Mouse (Mus musculus) brown adipose tissue, adult 24 weeks (tissue): ENCODE results near the gene Gpr19. TPM values are rescaled to one million over a fixed set of nuclear protein-coding genes. Genes with fewer than 3 reads are reported as not detected.

Source experiments
- H3K27ac ChIP-seq: fragments of 200-500 bp; replicated peaks from 2 replicates; pipeline ENCODE4 v1.5.1; 2012; ENCODE audit warnings: low read depth, mild to moderate bottlenecking, low read length
- H3K4me1 ChIP-seq: fragments of 200-500 bp; 2 replicates; pipeline ENCODE4 v1.6.1; 2012; ENCODE audit warnings: low read length, mixed read lengths; ENCODE audit not compliant: control insufficient read depth, insufficient read depth, insufficient read length
- H3K4me3 ChIP-seq: fragments of 200-500 bp; 2 replicates; pipeline ENCODE4 v1.5.1; 2012; ENCODE audit warnings: low read depth, mild to moderate bottlenecking, low read length, moderate library complexity; ENCODE audit not compliant: insufficient read depth
- polyA plus RNA-seq: library from polyadenylated mRNA; stranded (reverse); fragments of >200 nt; gene quantifications from 2 replicates; pipeline ENCODE4 v1.2.4, GENCODE M21; 2012; ENCODE audit not compliant: missing spikeins, insufficient read depth, insufficient read length

Gene Gpr19
- polyA plus RNA-seq, 1 experiment = 3.5 TPM

DNA sequence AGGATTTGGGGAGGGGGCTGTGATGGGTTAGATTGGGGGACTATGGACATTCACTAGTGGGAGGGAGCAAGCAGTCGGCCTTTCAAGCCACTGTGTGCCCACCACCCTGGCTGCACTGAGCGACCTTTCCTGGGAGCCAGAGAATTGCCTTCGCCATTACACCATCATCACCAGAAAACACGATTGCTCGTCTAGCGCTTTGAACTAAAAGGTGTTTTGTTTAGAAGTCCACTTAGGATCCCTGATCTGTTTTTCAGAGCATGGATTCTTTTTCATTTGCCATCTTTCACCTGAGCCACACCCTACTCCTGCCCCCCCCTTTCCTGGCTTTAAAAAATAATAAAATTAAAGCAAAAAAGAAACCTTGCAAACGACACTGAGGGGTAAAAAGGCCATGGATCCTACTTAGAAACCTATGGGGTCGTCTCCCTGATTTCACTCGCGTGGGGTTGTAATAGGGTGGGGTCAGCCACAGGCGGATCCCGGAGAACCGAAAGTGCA lies 29.3 kb upstream of the Gpr19 start:
- no peaks in the 10 kb centered on the region for H3K4me1 ChIP-seq
- peak overlapping the region; percentile 92 for H3K4me3 ChIP-seq
- peak overlapping the region; percentile 75 for H3K27ac ChIP-seq

DNA sequence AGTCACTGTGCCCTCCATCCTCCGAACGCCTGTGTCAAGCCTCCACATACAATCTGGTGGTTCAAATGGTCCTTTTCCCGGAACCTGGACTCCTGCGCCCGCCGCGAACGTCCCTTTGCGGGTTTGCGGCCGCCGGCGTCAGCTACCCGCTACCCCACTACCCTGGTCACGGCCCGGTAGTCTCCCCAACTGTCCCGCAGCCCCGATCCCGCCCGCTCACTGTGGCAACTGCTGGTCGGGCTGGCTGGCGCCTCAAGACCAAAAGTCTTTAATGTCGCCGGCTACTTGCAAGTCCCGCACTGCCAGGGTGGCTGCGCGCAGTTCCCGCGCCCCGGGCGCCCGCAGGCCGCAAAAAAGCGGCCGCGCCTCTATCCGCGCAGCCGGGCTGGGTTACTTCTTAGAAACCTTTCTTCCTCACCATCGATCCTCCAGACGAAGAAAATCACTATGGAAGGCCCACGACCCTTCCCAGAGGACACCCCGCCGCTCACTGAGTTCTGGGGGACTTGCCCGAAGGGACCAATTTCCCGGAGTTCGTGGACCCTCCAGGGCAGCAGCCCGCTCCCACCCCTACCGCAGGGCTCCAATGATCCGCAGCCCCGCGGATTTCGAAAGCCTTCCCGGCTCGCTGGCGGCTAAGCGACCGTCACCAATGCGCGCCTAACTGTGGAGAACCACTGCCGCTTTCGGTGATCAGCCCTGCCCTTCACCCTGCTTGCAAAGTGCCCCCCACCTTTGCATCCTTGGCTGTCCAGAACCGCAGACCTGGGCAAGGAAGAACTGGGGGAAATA lies 28.6 kb upstream of the Gpr19 start:
- H3K4me3 ChIP-seq = peak overlapping the region; percentile 92
- H3K27ac ChIP-seq = peak overlapping the region; percentile 75
- no peaks in the 10 kb centered on the region; the same call in 1 of the 2 replicates for H3K4me1 ChIP-seq

DNA sequence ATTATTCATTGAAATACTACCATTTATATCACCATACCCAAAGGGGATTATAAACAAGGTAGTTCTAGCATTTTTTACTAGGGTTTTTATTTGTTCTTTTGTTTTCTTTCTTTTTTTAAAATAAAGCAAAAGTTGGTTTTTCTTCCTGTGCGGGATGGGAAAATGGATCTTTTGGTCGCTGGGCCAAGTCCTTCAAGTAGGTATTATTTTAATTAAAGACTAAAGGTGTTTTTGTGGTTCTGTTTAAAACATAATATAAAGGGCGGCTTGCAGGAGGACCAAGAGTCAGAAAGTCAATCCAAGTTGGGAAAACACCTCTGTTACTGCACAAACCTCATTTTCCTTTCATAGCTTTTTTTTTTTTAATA lies 27.9 kb upstream of the Gpr19 start:
- Histone ChIP-seq H3K4me1 (no peaks in the 10 kb centered on the region; the same call in 1 of the 2 replicates), H3K4me3 (peak overlapping the region; percentile 92), H3K27ac (peak overlapping the region; percentile 75; the same call in 1 of the 2 replicates)

GRCm38 (mm10) chr6:134925673-134926337 lies 27.4 kb upstream of the Gpr19 start:
- Histone ChIP-seq H3K4me3 (no peak overlapping the region), H3K27ac (no peak overlapping the region), H3K4me1 (no peaks in the 10 kb centered on the region; the same call in 1 of the 2 replicates)

DNA sequence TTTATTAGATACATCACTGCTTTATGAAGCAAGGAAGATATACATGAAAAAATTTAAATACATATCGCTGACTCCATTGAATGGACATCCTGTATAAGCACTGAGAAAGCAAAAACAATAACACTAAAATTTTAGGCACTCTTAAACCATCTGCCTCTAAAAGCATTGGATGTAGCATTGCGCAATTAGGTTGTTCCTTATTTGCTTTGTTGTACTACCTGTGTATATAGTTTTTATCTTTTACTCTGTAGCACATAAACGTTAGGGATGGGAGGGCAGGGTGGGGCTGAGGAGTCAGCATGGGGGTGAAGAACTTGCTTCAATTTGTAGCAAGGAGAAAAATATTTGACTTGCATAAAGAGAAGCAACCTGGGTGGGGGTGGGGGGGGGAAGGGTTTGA lies 25.9 kb upstream of the Gpr19 start:
- no peak overlapping the region for H3K27ac ChIP-seq
- H3K4me1 ChIP-seq = no peaks in the 10 kb centered on the region; the same call in 1 of the 2 replicates
- H3K4me3 ChIP-seq = no peak overlapping the region

GRCm38 (mm10) chr6:134923670-134924069 lies 25.3 kb upstream of the Gpr19 start:
- H3K4me1 ChIP-seq = no peaks in the 10 kb centered on the region; the same call in 1 of the 2 replicates
- no peak overlapping the region for H3K27ac ChIP-seq
- H3K4me3 ChIP-seq = no peak overlapping the region

- H3K4me1 ChIP-seq = no peaks in the 10 kb centered on the region; the same call in 1 of the 2 replicates
These were observed 24.3 kb upstream of the Gpr19 start for GRCm38 (mm10) chr6:134922511-134923195.

DNA sequence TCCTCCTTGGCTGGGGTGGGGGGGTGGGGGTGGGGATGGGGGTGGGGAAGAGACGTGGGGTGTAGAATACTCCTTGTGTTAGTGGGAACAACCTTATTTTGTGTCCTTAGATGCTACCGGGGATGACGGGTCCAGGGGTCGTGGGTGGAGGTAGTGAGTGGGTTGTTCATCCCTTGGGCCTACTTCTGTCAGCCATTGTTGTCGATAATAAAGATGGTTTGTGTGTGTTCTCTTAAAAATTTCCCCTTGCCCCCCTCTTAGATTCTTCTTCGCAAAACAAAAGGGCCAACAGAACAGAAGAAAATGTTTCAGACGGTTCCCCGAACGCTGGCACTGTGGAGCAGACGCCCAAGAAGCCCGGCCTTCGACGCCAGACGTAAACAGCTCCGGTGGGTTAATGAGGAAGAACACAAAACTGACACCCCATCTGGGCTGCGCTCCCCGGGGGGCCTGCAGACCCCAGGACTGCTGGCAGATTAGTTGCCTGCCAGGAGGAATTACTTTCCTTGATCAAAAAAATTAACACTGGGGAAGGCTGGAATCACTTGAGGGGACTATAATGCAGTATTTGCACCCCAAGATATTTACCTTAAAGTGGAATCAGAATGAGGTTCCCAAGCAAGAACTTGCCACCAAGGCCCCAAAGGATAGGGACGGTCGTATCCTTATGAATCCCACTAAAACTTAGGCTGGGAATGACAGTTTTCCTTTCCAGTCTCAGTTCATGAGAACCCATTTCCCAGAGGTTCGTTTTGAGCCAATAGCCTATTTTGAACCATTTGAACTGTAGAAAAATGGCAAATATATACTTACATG lies 23.5 kb upstream of the Gpr19 start:
- peak overlapping the region; percentile 25 for H3K27ac ChIP-seq
- peak overlapping the region; percentile 88 for H3K4me3 ChIP-seq

More at GRCm38 (mm10) chr6:134922511-134923195, 24.3 kb upstream of the Gpr19 start:
- Histone ChIP-seq H3K4me3 (peak overlapping the region; percentile 88), H3K27ac (no peak overlapping the region)

DNA sequence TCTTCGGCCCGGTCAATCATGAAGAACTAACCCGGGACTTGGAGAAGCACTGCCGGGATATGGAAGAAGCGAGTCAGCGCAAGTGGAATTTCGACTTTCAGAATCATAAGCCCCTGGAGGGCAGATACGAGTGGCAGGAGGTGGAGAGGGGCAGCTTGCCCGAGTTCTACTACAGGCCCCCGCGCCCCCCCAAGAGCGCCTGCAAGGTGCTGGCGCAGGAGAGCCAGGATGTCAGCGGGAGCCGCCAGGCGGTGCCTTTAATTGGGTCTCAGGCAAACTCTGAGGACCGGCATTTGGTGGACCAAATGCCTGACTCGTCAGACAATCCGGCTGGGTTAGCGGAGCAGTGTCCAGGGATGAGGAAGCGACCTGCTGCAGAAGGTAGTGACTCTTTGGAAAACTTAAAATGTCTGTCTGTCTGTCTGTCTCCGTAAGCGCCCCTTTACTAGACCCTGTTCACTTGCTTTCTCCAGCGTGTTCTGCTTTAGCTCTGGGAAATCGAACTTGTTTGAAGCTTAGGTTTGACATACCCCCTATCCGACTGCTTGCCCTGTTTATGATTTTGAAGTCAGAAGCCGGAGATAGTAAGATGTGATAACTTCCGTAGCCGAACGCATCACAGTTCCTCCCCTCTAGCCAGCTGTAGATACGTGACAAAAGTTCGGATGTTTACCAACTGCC lies 22.8 kb upstream of the Gpr19 start:
- peak overlapping the region; percentile 88 for H3K4me3 ChIP-seq
- H3K4me1 ChIP-seq = no peaks in the 10 kb centered on the region; the same call in 1 of the 2 replicates
- H3K27ac ChIP-seq = peak overlapping the region; percentile 98

More for the DNA sequence above, 23.5 kb upstream of the Gpr19 start:
- H3K4me1 ChIP-seq = no peaks in the 10 kb centered on the region; the same call in 1 of the 2 replicates

DNA sequence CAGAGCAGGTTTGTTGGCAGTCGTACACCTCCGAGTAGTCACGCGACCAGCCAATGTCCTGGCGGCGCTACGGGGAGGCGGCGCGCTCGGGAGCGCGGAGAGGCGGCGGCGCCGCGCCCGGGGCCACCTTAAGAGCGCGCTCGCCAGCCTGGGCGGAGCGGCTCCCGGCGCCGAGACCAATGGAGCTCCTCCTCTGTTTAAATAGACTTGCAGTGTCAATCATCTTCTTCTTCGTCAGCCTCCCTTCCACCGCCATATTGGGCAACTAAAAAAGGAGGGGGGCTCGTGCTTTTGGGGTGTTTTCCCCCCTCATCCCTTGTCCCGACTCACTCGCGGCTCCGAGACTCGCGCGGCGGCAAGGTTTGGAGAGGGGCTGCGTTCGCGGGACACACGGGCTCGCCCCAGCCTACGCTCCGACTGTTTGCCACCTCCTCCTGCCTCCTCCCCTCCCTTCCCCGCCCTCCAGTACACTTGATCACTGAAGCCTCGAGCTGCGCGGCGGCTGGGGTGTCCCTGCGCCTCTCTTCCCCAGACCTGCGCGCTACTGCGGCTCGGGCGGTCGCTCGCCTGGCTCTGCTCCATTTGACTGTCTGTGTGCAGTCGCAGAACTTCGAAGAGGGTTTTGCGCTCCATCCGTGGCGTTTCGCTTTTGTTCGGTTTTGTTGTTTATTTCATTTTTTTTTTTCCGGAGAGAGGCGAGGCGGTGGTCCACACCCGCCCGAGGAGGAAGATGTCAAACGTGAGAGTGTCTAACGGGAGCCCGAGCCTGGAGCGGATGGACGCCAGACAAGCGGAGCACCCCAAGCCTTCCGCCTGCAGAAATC lies 22.0 kb upstream of the Gpr19 start, which contains the start of gene Cdkn1b:
Cdkn1b (plus strand) TSS at position 212 of the 824 bp plus-strand sequence.
- Histone ChIP-seq H3K4me3 (peak within 1 kb of the TSS; percentile 88), H3K4me1 (no peaks in the 10 kb centered on the region; the same call in none of the 2 replicates), H3K27ac (peak within 1 kb of the TSS; percentile 98)

- peak overlapping the region; percentile 81 for H3K27ac ChIP-seq
- H3K4me3 ChIP-seq = peak overlapping the region; percentile 88
- no peaks in the 10 kb centered on the region; the same call in none of the 2 replicates for H3K4me1 ChIP-seq
These were observed 21.3 kb upstream of the Gpr19 start for GRCm38 (mm10) chr6:134919511-134920189.

GRCm38 (mm10) chr6:134918769-134919168 lies 20.4 kb upstream of the Gpr19 start:
- no peak overlapping the region for H3K4me3 ChIP-seq
- no peak overlapping the region for H3K27ac ChIP-seq

More at GRCm38 (mm10) chr6:134918769-134919168, 20.4 kb upstream of the Gpr19 start:
- H3K4me1 ChIP-seq = no peaks in the 10 kb centered on the region; the same call in none of the 2 replicates
